Mouse (Mus musculus): ENCODE results near the gene Rbm4b. TPM values are rescaled to one million over a fixed set of nuclear protein-coding genes. Genes with fewer than 3 reads are reported as not detected.
"Not testable (repeated sequence)": the region's sequence is repeated elsewhere in the genome, so short reads cannot be mapped to it uniquely, and the experiment has no call there.

The Rbm4b gene
- polyA plus RNA-seq, 1 experiment from 2014 or later = 106 TPM

DNA sequence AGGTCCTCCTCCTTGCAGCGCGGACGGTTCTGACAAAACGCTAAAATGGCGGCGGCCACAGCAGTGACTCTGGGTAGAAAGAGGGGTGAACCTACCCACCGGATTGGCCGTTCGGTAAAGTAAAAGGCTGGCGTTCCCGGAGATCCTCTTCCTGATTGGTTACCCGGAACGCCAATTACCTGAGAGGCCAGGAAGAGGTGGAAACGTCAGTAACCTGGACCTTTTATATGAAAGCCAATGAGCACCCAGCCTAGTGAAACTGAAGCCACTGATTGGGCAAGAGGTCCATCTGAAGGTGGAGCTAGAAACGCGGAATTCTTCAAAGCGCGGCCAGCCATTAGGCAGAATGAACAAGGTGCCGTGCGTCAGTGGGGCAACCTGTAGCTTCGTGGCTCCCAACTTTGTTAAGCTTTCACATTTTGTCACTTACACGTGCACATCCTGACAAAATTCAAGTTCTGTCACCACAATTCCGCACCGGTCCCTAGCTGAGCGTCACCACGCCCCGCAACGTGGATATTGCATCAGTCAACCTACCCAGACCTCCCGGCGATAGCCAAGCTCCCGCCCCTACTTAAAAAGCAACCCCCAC, 37.6 kb downstream of the Rbm4b start, which contains the start of gene Rbm4:
TSS of gene Rbm4 (minus strand) at position 71 of the 592 bp plus-strand sequence.
- no peaks in the 10 kb centered on the region for H3K27me3 ChIP-seq (ENCODE audit: poor library complexity, severe bottlenecking)
- H3K27ac ChIP-seq = peak within 1 kb of the TSS; percentile 88
- under 1% methylated on average over 31 of the region's 31 CpGs for WGBS
- H3K4me1 ChIP-seq = peaks cover 46% of the 10 kb centered on the region
- peak; percentile 94 for DNase-seq (ENCODE audit: extremely low spot score, low spot score)
- H3K4me3 ChIP-seq = peak within 1 kb of the TSS; percentile 82
- peaks cover 62% of the 10 kb centered on the region for H3K36me3 ChIP-seq (replicated peaks)
- H3K9me3 ChIP-seq = no peaks in the 10 kb centered on the region

DNA sequence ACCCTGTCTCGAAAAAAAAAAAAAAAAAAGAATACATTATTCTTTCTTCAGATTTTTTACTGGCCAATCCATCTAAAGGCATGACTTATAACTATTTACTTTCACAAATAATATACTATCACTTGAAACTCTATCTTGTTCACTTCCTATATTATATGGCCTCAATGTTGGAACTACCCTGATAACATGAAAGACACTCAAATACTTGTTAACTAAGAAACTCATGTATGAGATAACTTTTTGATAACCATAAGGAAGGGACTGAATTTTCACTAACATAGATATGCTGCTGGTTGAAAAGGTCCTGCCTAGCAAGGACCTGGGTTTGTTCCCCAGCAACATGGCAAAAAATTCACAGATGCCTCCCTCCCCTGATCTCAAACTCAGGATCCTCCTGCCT, 39.6 kb downstream of the Rbm4b start:
- Histone ChIP-seq H3K27me3 (ENCODE audit: poor library complexity, severe bottlenecking) (no peaks in the 10 kb centered on the region), H3K4me1 (peaks cover 31% of the 10 kb centered on the region), H3K27ac (no peak overlapping the region), H3K4me3 (no peak overlapping the region), H3K36me3 (replicated peaks) (peaks cover 62% of the 10 kb centered on the region), H3K9me3 (no peaks in the 10 kb centered on the region)
- DNase-seq (ENCODE audit: extremely low spot score, low spot score) = no peak
- 81% methylated on average over 1 of the region's 1 CpGs for WGBS

DNA sequence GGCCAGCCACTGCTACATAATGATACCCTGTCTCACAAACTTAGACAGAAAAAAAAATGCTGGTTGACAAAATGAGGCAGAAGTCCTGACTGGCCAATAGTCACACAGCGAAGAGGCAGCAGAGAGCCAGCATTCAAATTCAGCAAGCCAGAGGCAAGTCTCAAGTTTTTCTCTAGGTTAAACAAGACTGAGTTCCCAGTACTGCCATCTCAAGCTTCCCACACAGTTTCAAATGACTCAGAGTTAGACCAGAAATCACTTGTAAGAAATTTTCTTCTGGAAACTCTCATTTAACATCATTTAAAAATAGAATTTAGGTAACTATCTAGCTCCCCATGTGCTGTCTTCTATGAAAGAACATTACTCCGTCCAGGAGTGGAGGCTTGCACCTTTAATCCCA, 41.5 kb downstream of the Rbm4b start:
- Histone ChIP-seq H3K36me3 (replicated peaks) (peaks cover 67% of the 10 kb centered on the region), H3K9me3 (no peaks in the 10 kb centered on the region), H3K27me3 (ENCODE audit: poor library complexity, severe bottlenecking) (no peaks in the 10 kb centered on the region), H3K4me1 (peaks cover 14% of the 10 kb centered on the region), H3K27ac (no peak overlapping the region), H3K4me3 (no peak overlapping the region)
- DNase-seq (ENCODE audit: extremely low spot score, low spot score) = no peak
- WGBS = 97% methylated on average over 2 of the region's 2 CpGs

DNA sequence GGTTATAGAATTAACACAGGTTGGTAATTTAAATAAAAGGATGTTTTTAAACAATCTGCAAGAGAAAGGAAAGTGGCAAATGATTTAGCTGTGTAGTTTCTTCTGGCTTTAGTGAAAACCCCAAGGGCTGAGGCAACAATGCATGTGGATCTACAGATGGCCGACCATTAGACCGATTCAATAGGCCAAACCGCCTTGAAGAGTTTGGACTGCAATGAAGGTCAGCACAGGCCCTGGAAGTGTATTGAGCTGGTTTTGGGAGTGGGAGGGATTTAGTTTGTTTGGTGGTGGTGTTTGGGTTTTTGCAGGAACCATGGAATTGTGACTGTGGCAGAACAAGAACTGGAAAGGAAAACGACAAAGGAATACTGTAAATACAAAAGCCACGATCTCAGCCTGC, 42.8 kb downstream of the Rbm4b start:
- no peak overlapping the region for H3K4me3 ChIP-seq
- H3K27me3 ChIP-seq (ENCODE audit: poor library complexity, severe bottlenecking) = no peaks in the 10 kb centered on the region
- H3K36me3 ChIP-seq (replicated peaks) = peaks cover 80% of the 10 kb centered on the region
- peaks cover 12% of the 10 kb centered on the region for H3K4me1 ChIP-seq
- no peaks in the 10 kb centered on the region for H3K9me3 ChIP-seq
- 92% methylated on average over 5 of the region's 5 CpGs for WGBS
- H3K27ac ChIP-seq = no peak overlapping the region
- DNase-seq (ENCODE audit: extremely low spot score, low spot score) = no peak

DNA sequence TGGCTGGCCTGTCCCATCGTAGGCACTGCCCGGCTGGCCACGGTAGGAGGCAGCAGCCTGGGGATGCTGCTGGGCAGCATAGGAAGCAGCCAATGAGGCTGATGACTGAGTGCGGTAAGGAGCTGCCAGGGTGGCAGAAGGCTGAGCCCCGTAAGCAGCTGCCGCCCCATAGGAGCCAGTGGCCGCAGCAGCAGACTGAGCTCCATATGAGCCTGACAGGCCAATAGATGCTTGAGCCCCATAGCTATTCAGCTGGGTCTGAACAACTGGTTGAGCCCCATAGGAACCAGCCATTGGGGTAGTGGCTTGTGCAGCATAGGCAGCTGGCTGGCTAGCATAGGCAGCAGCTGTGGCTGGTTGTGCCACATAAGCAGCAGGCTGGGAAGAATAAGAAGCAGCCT, 46.4 kb downstream of the Rbm4b start:
- Histone ChIP-seq H3K27ac (no peak overlapping the region), H3K9me3 (no peaks in the 10 kb centered on the region), H3K4me1 (no peaks in the 10 kb centered on the region), H3K4me3 (no peak overlapping the region), H3K36me3 (replicated peaks) (peaks cover 92% of the 10 kb centered on the region), H3K27me3 (ENCODE audit: poor library complexity, severe bottlenecking) (no peaks in the 10 kb centered on the region)
- no peak for DNase-seq (ENCODE audit: extremely low spot score, low spot score)
- 96% methylated on average over 7 of the region's 7 CpGs for WGBS

DNA sequence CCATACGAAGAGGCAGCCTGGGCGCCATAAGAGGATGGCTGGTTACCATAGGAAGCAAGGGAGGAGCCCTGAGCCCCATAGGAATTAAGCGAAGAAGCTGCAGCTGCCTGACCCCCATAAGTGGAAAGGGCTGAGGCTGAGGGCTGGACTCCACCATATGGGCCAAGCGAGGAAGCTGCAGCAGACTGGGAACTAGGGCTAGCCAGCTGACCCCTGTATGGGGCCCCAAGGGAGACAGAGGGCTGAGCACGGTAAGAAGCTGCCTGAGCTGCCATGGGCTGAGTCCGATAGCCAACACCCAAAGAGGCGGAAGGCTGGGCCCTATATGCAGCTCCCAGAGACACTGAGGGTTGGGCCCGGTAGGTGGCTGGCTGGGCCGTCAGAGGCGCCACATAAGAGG, 47.0 kb downstream of the Rbm4b start:
- Histone ChIP-seq H3K4me3 (no peak overlapping the region), H3K9me3 (no peaks in the 10 kb centered on the region), H3K27ac (no peak overlapping the region), H3K4me1 (peaks cover 4% of the 10 kb centered on the region), H3K27me3 (ENCODE audit: poor library complexity, severe bottlenecking) (no peaks in the 10 kb centered on the region), H3K36me3 (replicated peaks) (peaks cover 90% of the 10 kb centered on the region)
- WGBS = 90% methylated on average over 10 of the region's 10 CpGs
- no peak for DNase-seq (ENCODE audit: extremely low spot score, low spot score)

DNA sequence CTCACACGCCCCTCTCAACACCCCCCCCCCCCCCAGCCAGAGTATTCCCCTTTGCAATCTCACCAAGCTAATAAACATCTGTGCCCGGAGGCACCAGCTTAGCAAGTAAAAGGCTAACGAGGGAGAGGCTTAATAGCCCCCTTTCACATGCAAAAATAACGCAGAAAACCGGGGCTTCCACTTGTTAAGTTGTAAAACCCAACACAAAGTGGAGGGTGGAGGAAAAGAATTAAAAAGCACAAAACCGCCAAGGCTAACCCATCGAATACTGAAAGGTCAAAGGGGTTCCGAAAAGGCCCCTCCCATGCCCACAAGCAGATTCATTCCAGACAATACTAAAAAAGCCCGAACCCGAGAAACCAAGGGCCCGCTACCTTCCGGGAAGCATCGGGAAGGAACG, 54.0 kb downstream of the Rbm4b start:
- Histone ChIP-seq H3K4me1 (peaks cover 27% of the 10 kb centered on the region), H3K27ac (peak overlapping the region; percentile 95), H3K4me3 (peak overlapping the region; percentile 76), H3K27me3 (ENCODE audit: poor library complexity, severe bottlenecking) (no peaks in the 10 kb centered on the region), H3K9me3 (peaks cover under 1% of the 10 kb centered on the region; the same call in 1 of the 2 replicates), H3K36me3 (replicated peaks) (peaks cover 24% of the 10 kb centered on the region)
- 0% methylated on average over 14 of the region's 14 CpGs for WGBS
- DNase-seq (ENCODE audit: extremely low spot score, low spot score) = no peak

DNA sequence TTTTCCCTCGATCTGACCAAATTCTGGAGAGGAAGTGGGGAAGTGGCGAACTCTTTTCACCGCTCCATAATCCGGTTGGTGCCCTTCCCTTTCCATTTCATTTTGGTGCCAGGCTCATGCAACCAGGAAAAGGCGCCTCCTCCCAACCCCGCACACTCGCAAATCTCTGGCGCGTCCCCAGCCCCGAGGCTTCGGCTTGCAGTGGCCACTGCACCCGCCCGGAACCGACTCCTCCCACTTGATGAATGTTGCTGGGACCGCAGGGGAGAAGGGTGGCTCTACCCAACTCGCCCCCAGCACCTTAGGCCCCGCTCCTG, 54.4 kb downstream of the Rbm4b start:
- no peak for DNase-seq (ENCODE audit: extremely low spot score, low spot score)
- under 1% methylated on average over 17 of the region's 17 CpGs for WGBS
- Histone ChIP-seq H3K27ac (peak overlapping the region; percentile 95), H3K4me1 (peaks cover 27% of the 10 kb centered on the region), H3K9me3 (peaks cover 5% of the 10 kb centered on the region; the same call in 1 of the 2 replicates), H3K4me3 (peak overlapping the region; percentile 76), H3K36me3 (replicated peaks) (peaks cover 23% of the 10 kb centered on the region), H3K27me3 (ENCODE audit: poor library complexity, severe bottlenecking) (no peaks in the 10 kb centered on the region)

DNA sequence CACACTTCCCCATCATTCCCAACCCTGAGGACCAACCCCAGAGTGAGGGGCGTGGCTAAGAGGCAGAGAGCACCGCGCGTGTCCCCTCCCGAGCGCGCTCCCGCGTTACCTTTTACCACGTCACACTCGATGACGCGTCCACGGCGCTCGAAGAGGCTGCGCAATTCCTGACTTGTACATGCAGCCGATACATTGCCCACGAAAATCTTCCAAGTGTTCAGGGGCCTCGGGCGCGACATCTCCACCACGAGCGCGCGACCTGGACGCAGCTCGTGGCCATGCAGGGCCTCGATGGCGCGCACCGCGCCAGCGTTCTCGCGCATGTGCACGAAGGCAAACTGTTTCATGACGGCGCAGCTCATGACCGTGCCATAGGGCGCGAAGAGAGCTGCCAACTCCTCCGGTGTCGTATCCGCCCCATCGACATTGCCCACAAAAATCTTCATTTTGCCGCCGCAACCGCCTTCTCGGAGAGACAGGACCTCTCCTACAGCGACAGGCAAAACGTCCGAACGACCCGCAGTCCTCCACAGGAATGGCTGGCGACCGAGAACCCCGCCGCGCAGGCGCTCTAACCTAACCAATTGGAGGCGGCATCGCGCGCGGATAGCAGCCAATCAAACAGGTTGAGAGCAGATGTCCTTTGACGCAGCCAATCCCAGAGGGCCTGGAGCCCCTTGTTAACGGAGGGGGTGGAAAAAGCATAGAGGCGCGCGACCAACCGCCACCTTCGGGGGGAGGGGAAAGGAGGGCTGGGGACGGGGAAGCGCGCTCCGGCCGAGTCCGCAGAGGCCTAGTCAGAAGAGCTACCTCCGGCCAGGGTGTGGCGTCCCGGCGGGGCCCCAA, 55.0 kb downstream of the Rbm4b start, which contains the start of the genes Gm21992 and Rbm14:
TSS of gene Gm21992 (minus strand) at position 550 of the 846 bp plus-strand sequence.
TSS of gene Rbm14 (minus strand) at position 572 of the 846 bp plus-strand sequence.
- H3K36me3 ChIP-seq (replicated peaks) = peaks cover 17% of the 10 kb centered on the region
- under 1% methylated on average over 83 of the region's 83 CpGs for WGBS
- H3K27ac ChIP-seq = peak within 1 kb of the TSS; percentile 95
- peaks cover 6% of the 10 kb centered on the region; the same call in 1 of the 2 replicates for H3K9me3 ChIP-seq
- peak; percentile 99 for DNase-seq (ENCODE audit: extremely low spot score, low spot score)
- peaks cover 27% of the 10 kb centered on the region for H3K4me1 ChIP-seq
- H3K4me3 ChIP-seq = peak within 1 kb of the TSS; percentile 76
- H3K27me3 ChIP-seq (ENCODE audit: poor library complexity, severe bottlenecking) = no peaks in the 10 kb centered on the region

DNA sequence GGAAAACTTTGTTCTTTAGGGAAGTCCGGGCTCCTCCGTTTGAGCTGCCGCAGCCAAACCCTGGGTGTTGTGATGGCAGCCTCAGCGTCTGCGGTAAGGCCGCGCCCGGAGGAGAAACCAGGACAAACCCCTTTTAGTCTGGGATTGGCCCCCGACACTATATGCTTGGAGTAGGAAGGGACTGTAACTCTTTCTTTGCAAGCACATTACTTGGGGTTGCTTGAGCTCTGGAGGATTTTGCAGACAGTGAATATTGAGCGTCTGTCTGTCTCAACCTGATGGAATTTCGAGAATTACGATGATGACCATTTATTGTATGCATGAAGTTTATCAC, 55.6 kb downstream of the Rbm4b start:
- Histone ChIP-seq H3K9me3 (peaks cover 6% of the 10 kb centered on the region; the same call in 1 of the 2 replicates), H3K4me3 (peak overlapping the region; percentile 76), H3K4me1 (peaks cover 27% of the 10 kb centered on the region), H3K36me3 (replicated peaks) (peaks cover 12% of the 10 kb centered on the region), H3K27ac (peak overlapping the region; percentile 95), H3K27me3 (ENCODE audit: poor library complexity, severe bottlenecking) (no peaks in the 10 kb centered on the region)
- no peak for DNase-seq (ENCODE audit: extremely low spot score, low spot score)
- WGBS = 7% methylated on average over 12 of the region's 12 CpGs

DNA sequence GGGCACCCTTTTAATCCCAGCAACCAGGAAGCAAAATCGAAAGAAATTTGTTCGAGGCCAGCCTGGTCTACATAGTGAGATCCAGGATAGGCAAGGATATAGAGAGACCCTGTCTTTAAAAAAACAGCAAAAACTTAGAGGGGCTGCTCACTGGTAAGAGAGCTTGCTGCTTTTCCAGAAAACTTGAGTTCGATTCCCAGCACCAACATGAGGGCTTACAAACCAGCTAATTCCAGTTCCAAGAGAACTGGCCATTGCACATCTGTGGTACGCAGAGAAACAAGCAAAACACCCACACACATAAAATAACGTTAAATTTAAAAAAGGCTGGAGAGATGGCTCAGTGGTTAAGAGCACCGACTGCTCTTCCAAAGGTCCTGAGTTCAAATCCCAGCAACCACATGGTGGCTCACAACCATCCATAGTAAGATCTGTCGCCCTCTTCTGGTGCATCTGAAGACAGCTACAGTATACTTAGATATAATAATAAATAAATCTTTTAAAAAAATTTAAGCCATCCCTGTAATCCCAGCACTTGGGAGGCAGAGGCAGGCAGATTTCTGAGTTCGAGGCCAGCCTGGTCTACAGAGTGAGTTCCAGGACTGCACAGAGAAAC, 56.1 kb downstream of the Rbm4b start:
- 76% methylated on average over 8 of the region's 8 CpGs for WGBS
- not testable (repeated sequence) for H3K27me3 ChIP-seq (ENCODE audit: poor library complexity, severe bottlenecking); H3K36me3 ChIP-seq (replicated peaks); DNase-seq (ENCODE audit: extremely low spot score, low spot score); H3K9me3 ChIP-seq
- H3K4me3 ChIP-seq = peak overlapping the region; percentile 76
- H3K27ac ChIP-seq = peak overlapping the region; percentile 95
- peaks cover 27% of the 10 kb centered on the region for H3K4me1 ChIP-seq

DNA sequence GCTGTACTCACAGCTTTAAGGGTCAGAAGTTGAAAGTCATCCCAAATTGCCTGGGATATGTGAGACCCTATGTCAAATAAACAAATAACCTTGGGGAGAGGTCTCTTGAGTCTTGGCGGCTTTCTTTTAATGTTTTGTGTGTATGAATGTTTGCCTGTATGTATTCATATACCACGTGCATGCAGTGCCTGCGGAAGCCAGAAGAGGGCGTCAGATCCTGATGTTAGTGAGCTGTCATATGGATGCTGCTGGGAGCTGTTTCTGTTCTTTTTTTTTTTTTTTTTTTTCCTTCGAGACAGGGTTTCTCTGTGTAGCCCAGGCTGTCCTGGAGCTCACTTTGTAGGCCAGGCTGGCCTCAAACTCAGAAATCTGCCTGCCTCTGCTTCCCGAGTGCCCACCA, 56.7 kb downstream of the Rbm4b start:
- DNase-seq (ENCODE audit: extremely low spot score, low spot score) = no peak
- 75% methylated on average over 6 of the region's 6 CpGs for WGBS
- H3K27me3 ChIP-seq (ENCODE audit: poor library complexity, severe bottlenecking) = no peaks in the 10 kb centered on the region; the same call in 1 of the 2 replicates
- H3K27ac ChIP-seq = no peak overlapping the region
- peaks cover 26% of the 10 kb centered on the region for H3K4me1 ChIP-seq
- H3K36me3 ChIP-seq (replicated peaks) = peaks cover 1% of the 10 kb centered on the region; the same call in 1 of the 2 replicates
- H3K9me3 ChIP-seq = peaks cover 6% of the 10 kb centered on the region; the same call in 1 of the 2 replicates
- H3K4me3 ChIP-seq = no peak overlapping the region
